Mouse (Mus musculus) liver, embryonic 14.5 days (tissue): ENCODE results near the gene Grrp1.

Experiments used
- CTCF ChIP-seq: IDR thresholded peaks from 2 replicates; pipeline ENCODE4 v1.5.1; 2016; ENCODE audit warnings: antibody characterized with exemption, low read depth, control low read depth
- EP300 ChIP-seq: IDR thresholded peaks from 2 replicates; pipeline ENCODE4 v1.6.1; 2016; ENCODE audit warnings: antibody characterized with exemption, low read depth

DNA sequence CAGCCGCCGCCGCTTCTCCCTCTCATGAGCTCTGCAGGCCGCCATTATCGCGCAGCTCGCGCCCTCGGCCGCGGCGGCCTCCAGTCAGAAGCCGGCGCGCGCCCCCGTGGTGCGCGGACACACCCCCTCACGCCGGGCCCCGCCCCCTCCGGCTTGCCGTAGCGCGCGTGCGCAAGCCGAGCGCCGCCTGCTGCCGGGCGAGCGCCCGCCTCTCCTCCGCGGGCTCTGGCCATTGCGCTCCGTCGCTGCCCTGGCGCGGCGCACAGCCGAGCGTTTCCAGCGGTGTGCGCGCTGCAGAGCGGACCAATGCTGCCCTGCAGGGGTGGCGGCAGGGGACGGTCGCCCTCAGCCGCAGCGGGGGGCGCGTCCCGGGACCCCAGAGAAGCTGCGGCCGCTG is 33.3 kb upstream of the Grrp1 start:
- peak; percentile 27; the same call in 1 of the 2 replicates for TF ChIP-seq CTCF
- TF ChIP-seq EP300: no peak
